Mouse (Mus musculus) embryonic fibroblast, embryonic 13.5 days (primary cell): ENCODE measurements around the gene Gm17657.

Experiments used
- CTCF ChIP-seq: IDR thresholded peaks from 2 replicates; pipeline ENCODE4 v1.5.1; 2011; ENCODE audit warnings: mild to moderate bottlenecking, control low read depth, low read length, moderate library complexity, borderline replicate concordance; ENCODE audit not compliant: insufficient read depth
- POLR2A ChIP-seq: IDR thresholded peaks from 2 replicates; pipeline ENCODE4 v1.6.1; 2011; ENCODE audit warnings: low read depth, mild to moderate bottlenecking, control low read depth, low read length, moderate library complexity

DNA sequence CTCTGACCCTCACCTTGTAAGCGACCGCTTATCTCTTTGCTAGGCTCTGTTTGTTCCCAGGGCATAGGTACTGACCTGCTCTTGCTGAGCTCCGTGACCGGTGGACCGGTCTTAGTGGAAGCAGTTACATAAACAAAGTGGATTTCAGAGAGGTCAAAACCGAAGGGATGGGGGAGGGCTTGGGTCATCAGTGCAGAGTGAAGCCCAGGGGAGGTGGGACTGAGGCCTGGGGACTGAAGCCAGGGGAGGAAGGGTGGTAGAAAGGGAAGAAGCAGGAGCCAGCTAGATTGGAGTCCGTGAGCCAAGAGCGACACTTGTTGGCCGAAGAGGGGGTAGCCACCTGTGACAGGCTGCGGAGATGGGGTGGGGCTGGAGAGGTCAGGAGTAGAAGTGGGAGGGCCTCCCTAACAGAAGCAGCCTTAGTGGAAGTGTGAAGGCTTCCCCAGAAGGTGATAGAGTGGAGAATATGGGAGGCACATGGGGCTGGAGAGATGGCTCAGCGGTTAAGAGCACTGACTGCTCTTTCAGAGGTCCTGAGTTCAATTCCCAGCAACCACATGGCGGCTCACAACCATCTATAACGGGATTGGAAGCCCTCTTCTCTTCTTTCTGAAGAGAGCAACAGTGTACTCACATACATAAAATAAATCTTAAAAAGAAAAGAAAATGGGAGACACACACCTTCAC, 36.3 kb downstream of the Gm17657 start:
- TF ChIP-seq CTCF (peak; percentile 63; the same call in 1 of the 2 replicates), POLR2A (no peak)
